Mouse (Mus musculus): ENCODE measurements around the gene Entpd6. TPM values are rescaled to one million over a fixed set of nuclear protein-coding genes. Genes with fewer than 3 reads are reported as not detected.

Gene Entpd6
- polyA plus RNA-seq, 1 experiment from 2014 or later = 46.1 TPM

Other genes with a start within 250 kb of the Entpd6 start
- 0.30 and 0.58 TPM in 2 replicates for gene Cst7, start 178.6 kb upstream of the Entpd6 start, polyA plus RNA-seq (2014; fragmentation: Nextera tagmentation; extraction: Ambion mirVana)
- 33.4 and 42.5 TPM in 2 replicates for gene Apmap, start 140.5 kb upstream of the Entpd6 start, polyA plus RNA-seq (2014; fragmentation: Nextera tagmentation; extraction: Ambion mirVana)
- gene Acss1, start 80.5 kb upstream of the Entpd6 start, polyA plus RNA-seq (2014; fragmentation: Nextera tagmentation; extraction: Ambion mirVana) = 15.2 and 19.9 TPM in 2 replicates
- gene Vsx1, start 59.7 kb upstream of the Entpd6 start, polyA plus RNA-seq (2014; fragmentation: Nextera tagmentation; extraction: Ambion mirVana) = not detected in 2 replicates
- 62.2 and 64.5 TPM in 2 replicates for gene Pygb, start 37.7 kb downstream of the Entpd6 start, polyA plus RNA-seq (2014; fragmentation: Nextera tagmentation; extraction: Ambion mirVana)
- gene Abhd12, start 155.7 kb downstream of the Entpd6 start, polyA plus RNA-seq (2014; fragmentation: Nextera tagmentation; extraction: Ambion mirVana) = 102 and 105 TPM in 2 replicates
- gene Gins1, start 156.4 kb downstream of the Entpd6 start, polyA plus RNA-seq (2014; fragmentation: Nextera tagmentation; extraction: Ambion mirVana) = 19.2 and 21.3 TPM in 2 replicates

Measured in midbrain, embryonic 14.5 days (tissue).